Mouse (Mus musculus): ENCODE measurements around the gene Morc2a. TPM values are rescaled to one million over a fixed set of nuclear protein-coding genes. Genes with fewer than 3 reads are reported as not detected.

Morc2a gene
- polyA plus RNA-seq, 1 experiment from 2014 or later = 25.9 TPM

- Histone ChIP-seq H3K9ac (ENCODE audit: low read depth, low read length) (no peak overlapping the region), H3K4me2 (ENCODE audit: low read length) (no peak overlapping the region), H3K36me3 (ENCODE audit: control insufficient read depth, insufficient read depth, low read length) (no peaks in the 10 kb centered on the region; the same call in 1 of the 2 replicates), H3K27ac (ENCODE audit: low read depth, low read length) (no peak overlapping the region), H3K27me3 (replicated peaks; ENCODE audit: control insufficient read depth, insufficient read depth, low read length) (no peaks in the 10 kb centered on the region), H3K9me3 (ENCODE audit: control insufficient read depth, low read length) (no peaks in the 10 kb centered on the region), H3K4me1 (ENCODE audit: control insufficient read depth, insufficient read depth, low read depth, low read length) (no peaks in the 10 kb centered on the region), H3K4me3 (ENCODE audit: low read length) (no peak overlapping the region)
- ATAC-seq = no peak
- 75% methylated on average over 5 of the region's 5 CpGs for WGBS
These were observed 47.2 kb downstream of the Morc2a start for GRCm38 (mm10) chr11:3696086-3696616.

- Histone ChIP-seq H3K36me3 (ENCODE audit: control insufficient read depth, insufficient read depth, low read length) (no peaks in the 10 kb centered on the region; the same call in 1 of the 2 replicates), H3K4me2 (ENCODE audit: low read length) (no peak overlapping the region), H3K9me3 (ENCODE audit: control insufficient read depth, low read length) (no peaks in the 10 kb centered on the region), H3K9ac (ENCODE audit: low read depth, low read length) (no peak overlapping the region), H3K27me3 (replicated peaks; ENCODE audit: control insufficient read depth, insufficient read depth, low read length) (no peaks in the 10 kb centered on the region), H3K27ac (ENCODE audit: low read depth, low read length) (no peak overlapping the region), H3K4me1 (ENCODE audit: control insufficient read depth, insufficient read depth, low read depth, low read length) (no peaks in the 10 kb centered on the region), H3K4me3 (ENCODE audit: low read length) (no peak overlapping the region)
- ATAC-seq = no peak
- 85% methylated on average over 3 of the region's 3 CpGs for WGBS
These were observed 48.5 kb downstream of the Morc2a start for GRCm38 (mm10) chr11:3697441-3697840.

- 76% methylated on average over 7 of the region's 7 CpGs for WGBS
- 0 out of 2 replicates have a peak, but pooled peaks cover 2% of the 10 kb centered on the region for H3K36me3 ChIP-seq (ENCODE audit: control insufficient read depth, insufficient read depth, low read length)
- H3K9me3 ChIP-seq (ENCODE audit: control insufficient read depth, low read length) = no peaks in the 10 kb centered on the region
- no peak overlapping the region for H3K27ac ChIP-seq (ENCODE audit: low read depth, low read length)
- ATAC-seq = no peak
- H3K4me3 ChIP-seq (ENCODE audit: low read length) = no peak overlapping the region
- no peak overlapping the region for H3K9ac ChIP-seq (ENCODE audit: low read depth, low read length)
- H3K4me1 ChIP-seq (ENCODE audit: control insufficient read depth, insufficient read depth, low read depth, low read length) = no peaks in the 10 kb centered on the region
- H3K4me2 ChIP-seq (ENCODE audit: low read length) = no peak overlapping the region
- no peaks in the 10 kb centered on the region for H3K27me3 ChIP-seq (replicated peaks; ENCODE audit: control insufficient read depth, insufficient read depth, low read length)
These were observed 54.4 kb downstream of the Morc2a start for GRCm38 (mm10) chr11:3703089-3703992.

GRCm38 (mm10) chr11:3704404-3704803, 55.4 kb downstream of the Morc2a start:
- WGBS = 77% methylated on average over 8 of the region's 8 CpGs
- H3K4me2 ChIP-seq (ENCODE audit: low read length) = no peak overlapping the region
- no peaks in the 10 kb centered on the region for H3K9me3 ChIP-seq (ENCODE audit: control insufficient read depth, low read length)
- no peaks in the 10 kb centered on the region for H3K4me1 ChIP-seq (ENCODE audit: control insufficient read depth, insufficient read depth, low read depth, low read length)
- no peak overlapping the region for H3K4me3 ChIP-seq (ENCODE audit: low read length)
- H3K9ac ChIP-seq (ENCODE audit: low read depth, low read length) = no peak overlapping the region
- no peaks in the 10 kb centered on the region for H3K27me3 ChIP-seq (replicated peaks; ENCODE audit: control insufficient read depth, insufficient read depth, low read length)
- ATAC-seq = no peak
- H3K36me3 ChIP-seq (ENCODE audit: control insufficient read depth, insufficient read depth, low read length) = peaks cover 5% of the 10 kb centered on the region; the same call in 1 of the 2 replicates
- no peak overlapping the region for H3K27ac ChIP-seq (ENCODE audit: low read depth, low read length)

- Histone ChIP-seq H3K27ac (ENCODE audit: low read depth, low read length) (no peak overlapping the region), H3K9ac (ENCODE audit: low read depth, low read length) (no peak overlapping the region), H3K4me3 (ENCODE audit: low read length) (no peak overlapping the region), H3K36me3 (ENCODE audit: control insufficient read depth, insufficient read depth, low read length) (peaks cover 13% of the 10 kb centered on the region), H3K4me1 (ENCODE audit: control insufficient read depth, insufficient read depth, low read depth, low read length) (no peaks in the 10 kb centered on the region), H3K27me3 (replicated peaks; ENCODE audit: control insufficient read depth, insufficient read depth, low read length) (no peaks in the 10 kb centered on the region), H3K9me3 (ENCODE audit: control insufficient read depth, low read length) (no peaks in the 10 kb centered on the region), H3K4me2 (ENCODE audit: low read length) (no peak overlapping the region)
- WGBS = 86% methylated on average over 8 of the region's 8 CpGs
- ATAC-seq = no peak
These were observed 58.1 kb downstream of the Morc2a start for GRCm38 (mm10) chr11:3707057-3707456.

- Histone ChIP-seq H3K4me3 (ENCODE audit: low read length) (no peak overlapping the region), H3K9ac (ENCODE audit: low read depth, low read length) (no peak overlapping the region), H3K27ac (ENCODE audit: low read depth, low read length) (no peak overlapping the region), H3K9me3 (ENCODE audit: control insufficient read depth, low read length) (no peaks in the 10 kb centered on the region), H3K4me1 (ENCODE audit: control insufficient read depth, insufficient read depth, low read depth, low read length) (no peaks in the 10 kb centered on the region), H3K36me3 (ENCODE audit: control insufficient read depth, insufficient read depth, low read length) (peaks cover 13% of the 10 kb centered on the region), H3K4me2 (ENCODE audit: low read length) (no peak overlapping the region), H3K27me3 (replicated peaks; ENCODE audit: control insufficient read depth, insufficient read depth, low read length) (no peaks in the 10 kb centered on the region)
- ATAC-seq = no peak
- WGBS = 74% methylated on average over 14 of the region's 14 CpGs
These were observed 61.2 kb downstream of the Morc2a start for GRCm38 (mm10) chr11:3710203-3710602.

GRCm38 (mm10) chr11:3714486-3714885, 65.5 kb downstream of the Morc2a start:
- H3K4me3 ChIP-seq (ENCODE audit: low read length) = no peak overlapping the region
- no peak overlapping the region for H3K4me2 ChIP-seq (ENCODE audit: low read length)
- peaks cover 15% of the 10 kb centered on the region for H3K36me3 ChIP-seq (ENCODE audit: control insufficient read depth, insufficient read depth, low read length)
- no peaks in the 10 kb centered on the region for H3K9me3 ChIP-seq (ENCODE audit: control insufficient read depth, low read length)
- H3K27ac ChIP-seq (ENCODE audit: low read depth, low read length) = no peak overlapping the region
- 38% methylated on average over 15 of the region's 15 CpGs for WGBS
- ATAC-seq = no peak
- no peaks in the 10 kb centered on the region for H3K27me3 ChIP-seq (replicated peaks; ENCODE audit: control insufficient read depth, insufficient read depth, low read length)
- no peaks in the 10 kb centered on the region for H3K4me1 ChIP-seq (ENCODE audit: control insufficient read depth, insufficient read depth, low read depth, low read length)
- H3K9ac ChIP-seq (ENCODE audit: low read depth, low read length) = no peak overlapping the region

GRCm38 (mm10) chr11:3716662-3717061, 67.7 kb downstream of the Morc2a start:
- WGBS = 68% methylated on average over 6 of the region's 6 CpGs
- ATAC-seq = no peak
- H3K36me3 ChIP-seq (ENCODE audit: control insufficient read depth, insufficient read depth, low read length) = peaks cover 7% of the 10 kb centered on the region; the same call in 1 of the 2 replicates
- no peak overlapping the region for H3K27ac ChIP-seq (ENCODE audit: low read depth, low read length)
- no peaks in the 10 kb centered on the region for H3K4me1 ChIP-seq (ENCODE audit: control insufficient read depth, insufficient read depth, low read depth, low read length)
- H3K27me3 ChIP-seq (replicated peaks; ENCODE audit: control insufficient read depth, insufficient read depth, low read length) = no peaks in the 10 kb centered on the region
- H3K9me3 ChIP-seq (ENCODE audit: control insufficient read depth, low read length) = no peaks in the 10 kb centered on the region
- no peak overlapping the region for H3K9ac ChIP-seq (ENCODE audit: low read depth, low read length)
- H3K4me2 ChIP-seq (ENCODE audit: low read length) = no peak overlapping the region
- H3K4me3 ChIP-seq (ENCODE audit: low read length) = no peak overlapping the region

GRCm38 (mm10) chr11:3722036-3722435, 73.0 kb downstream of the Morc2a start:
- Histone ChIP-seq H3K36me3 (ENCODE audit: control insufficient read depth, insufficient read depth, low read length) (0 out of 2 replicates have a peak, but pooled peaks cover 4% of the 10 kb centered on the region), H3K9me3 (ENCODE audit: control insufficient read depth, low read length) (no peaks in the 10 kb centered on the region), H3K9ac (ENCODE audit: low read depth, low read length) (no peak overlapping the region), H3K27me3 (replicated peaks; ENCODE audit: control insufficient read depth, insufficient read depth, low read length) (no peaks in the 10 kb centered on the region), H3K4me3 (ENCODE audit: low read length) (no peak overlapping the region), H3K27ac (ENCODE audit: low read depth, low read length) (no peak overlapping the region), H3K4me1 (ENCODE audit: control insufficient read depth, insufficient read depth, low read depth, low read length) (peaks cover 16% of the 10 kb centered on the region), H3K4me2 (ENCODE audit: low read length) (no peak overlapping the region)
- WGBS = 68% methylated on average over 3 of the region's 3 CpGs
- no peak for ATAC-seq

Data from hindbrain, embryonic 16.5 days (tissue).